Mouse (Mus musculus): ENCODE measurements at regions not wholly inside any gene's neighbourhood (a gene's known extent, or its start where the extent isn't known, plus 50 kb on each side); places are given as distances from the start of the nearest gene placed in this dataset.

- in situ Hi-C loops (cut with MboI, MseI) = no loop called here
These were observed 172.0 kb upstream of the Camk1g start for GRCm38 (mm10) chr1:193541934-193542580.

DNA sequence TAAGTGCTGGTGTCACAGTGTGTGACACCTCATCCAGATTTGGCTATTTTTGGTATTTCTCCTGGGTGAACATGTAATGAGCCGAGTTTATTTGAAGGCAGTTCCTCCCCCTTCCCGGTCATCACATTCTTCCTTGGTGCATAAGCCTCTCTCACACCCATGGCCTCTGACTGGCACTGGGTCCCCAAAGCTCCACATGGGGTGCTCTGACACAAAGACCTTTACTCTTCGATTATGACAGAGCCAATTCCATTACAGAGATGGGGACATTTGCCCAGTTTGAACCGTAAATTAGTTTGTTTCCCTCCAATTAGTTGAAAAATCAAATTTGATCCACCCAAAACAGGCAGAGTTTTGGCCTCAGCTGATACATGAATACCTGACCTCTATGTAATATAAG is 171.2 kb upstream of the Camk1g start:
- in situ Hi-C loops (cut with MboI, MseI) = no loop called here

- in situ Hi-C loops (cut with MboI, MseI) = no loop called here
These were observed 170.4 kb upstream of the Camk1g start for GRCm38 (mm10) chr1:193540486-193540885.

- in situ Hi-C loops (cut with MboI, MseI) = no loop called here
These were observed 169.2 kb upstream of the Camk1g start for GRCm38 (mm10) chr1:193539261-193539660.

GRCm38 (mm10) chr1:193538425-193538824 is 168.3 kb upstream of the Camk1g start:
- in situ Hi-C loops (cut with MboI, MseI) = no loop called here

DNA sequence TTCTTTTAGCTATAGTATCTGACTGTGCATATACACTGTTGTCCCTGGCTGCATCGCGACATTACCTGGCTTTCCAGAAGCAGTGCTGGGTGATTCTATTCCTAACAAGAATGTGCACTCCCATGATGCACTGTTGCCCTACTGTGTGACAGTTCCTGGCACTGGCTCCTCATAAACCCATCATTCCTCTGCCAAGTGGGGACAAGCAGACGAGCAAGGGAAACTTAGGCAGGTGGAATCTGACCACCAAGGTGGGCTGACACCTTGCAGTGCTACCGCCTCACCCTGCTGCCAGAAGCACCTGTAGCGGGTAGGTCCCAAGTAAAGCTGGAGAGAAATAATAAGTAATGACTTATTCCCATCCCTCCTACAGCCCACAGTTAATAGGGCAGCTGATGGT is 167.5 kb upstream of the Camk1g start:
- in situ Hi-C loops (cut with MboI, MseI) = no loop called here

DNA sequence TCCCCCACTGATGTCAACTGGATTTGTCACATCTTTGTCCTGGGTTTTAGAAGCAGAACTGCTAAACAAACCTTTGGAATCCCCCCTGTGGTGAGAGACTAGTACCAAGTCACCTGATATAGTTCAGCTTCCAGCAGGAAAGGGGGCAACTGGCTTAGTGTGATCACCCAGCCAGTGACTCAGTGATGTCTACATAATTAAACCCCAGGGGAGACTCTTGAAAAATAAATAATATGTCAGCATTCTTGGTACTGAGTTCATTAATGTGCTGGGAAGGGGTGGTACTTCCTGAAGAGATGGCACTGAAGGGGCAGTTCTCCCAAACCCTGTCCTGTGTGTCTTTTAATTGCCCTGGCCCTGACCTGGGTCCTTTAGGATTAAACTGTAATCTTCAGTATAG is 166.5 kb upstream of the Camk1g start:
- in situ Hi-C loops (cut with MboI, MseI) = no loop called here

- in situ Hi-C loops (cut with MboI, MseI) = no loop called here
These were observed 164.4 kb upstream of the Camk1g start for GRCm38 (mm10) chr1:193534449-193534848.

- in situ Hi-C loops (cut with MboI, MseI) = loop anchor here in 1 of 2 experiments (10.0 kb wide), 1 partner anchor 378 kb away; no protein-coding TSS in a partner anchor
These were observed 156.4 kb upstream of the Camk1g start for GRCm38 (mm10) chr1:193526501-193526900.

DNA sequence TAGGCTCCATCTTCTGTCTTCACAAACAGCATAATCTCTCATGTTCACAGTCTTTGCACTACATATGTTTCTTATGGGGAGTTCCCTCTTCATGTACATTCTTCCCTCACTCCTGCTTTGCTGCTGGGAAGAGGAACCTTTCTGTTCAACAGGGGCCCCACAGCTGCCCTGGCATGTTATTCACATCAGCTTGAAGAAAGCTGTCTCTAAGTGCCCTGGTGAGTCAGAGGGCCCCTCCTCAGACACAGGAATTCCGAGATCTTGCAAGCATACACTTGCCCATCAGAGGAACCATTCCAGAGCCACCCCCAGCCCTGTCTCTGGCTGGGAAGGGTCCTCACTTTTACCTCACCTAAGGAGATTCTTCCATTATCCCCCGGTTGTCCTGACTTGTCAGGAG is 151.9 kb upstream of the Camk1g start:
- in situ Hi-C loops (cut with MboI, MseI) = loop anchor here in 1 of 2 experiments (10.0 kb wide), 1 partner anchor 383 kb away; no protein-coding TSS in a partner anchor

GRCm38 (mm10) chr1:193518840-193519239 is 148.7 kb upstream of the Camk1g start:
- in situ Hi-C loops (cut with MboI, MseI) = no loop called here

DNA sequence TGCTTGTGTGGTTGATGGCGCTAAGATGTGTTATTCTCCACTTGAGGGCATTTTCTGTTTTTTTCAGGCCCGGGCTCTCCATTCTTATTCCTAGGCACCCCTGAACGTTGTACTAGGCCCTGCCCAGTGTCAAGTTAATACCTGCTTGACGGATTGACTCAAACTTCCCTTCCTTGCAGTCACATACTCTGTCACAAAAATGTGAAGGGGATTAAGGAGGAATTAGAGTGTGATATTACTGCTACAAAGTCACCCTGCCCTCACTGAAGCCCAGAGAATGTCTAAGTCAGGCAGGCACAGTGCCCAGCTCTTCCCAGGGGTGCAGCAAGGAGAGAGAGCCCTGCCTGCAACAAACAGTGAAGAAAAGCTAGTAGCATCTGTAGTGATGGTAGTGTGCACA is 147.9 kb upstream of the Camk1g start:
- in situ Hi-C loops (cut with MboI, MseI) = no loop called here

DNA sequence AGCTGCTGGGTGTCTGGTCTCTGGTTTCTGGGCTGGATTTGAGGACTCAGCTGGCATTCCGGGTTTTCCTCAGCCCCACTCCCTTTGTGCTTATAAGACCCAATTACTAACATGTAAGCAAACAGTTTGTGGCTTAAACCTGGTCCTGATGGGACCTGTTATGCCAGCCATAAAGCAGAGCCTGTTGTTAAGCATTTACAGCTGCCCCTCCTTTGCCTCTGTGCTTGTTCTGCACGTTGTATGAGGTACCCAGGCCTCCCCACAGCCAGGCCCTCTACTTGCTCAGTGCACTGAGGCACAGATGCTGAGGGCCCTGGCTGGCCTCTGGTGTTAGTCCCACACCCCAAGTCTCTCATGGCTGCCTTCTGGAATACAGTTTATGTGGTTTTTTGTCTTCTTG is 147.2 kb upstream of the Camk1g start:
- in situ Hi-C loops (cut with MboI, MseI) = no loop called here

- in situ Hi-C loops (cut with MboI, MseI) = no loop called here
These were observed 146.3 kb upstream of the Camk1g start for GRCm38 (mm10) chr1:193516395-193516794.

DNA sequence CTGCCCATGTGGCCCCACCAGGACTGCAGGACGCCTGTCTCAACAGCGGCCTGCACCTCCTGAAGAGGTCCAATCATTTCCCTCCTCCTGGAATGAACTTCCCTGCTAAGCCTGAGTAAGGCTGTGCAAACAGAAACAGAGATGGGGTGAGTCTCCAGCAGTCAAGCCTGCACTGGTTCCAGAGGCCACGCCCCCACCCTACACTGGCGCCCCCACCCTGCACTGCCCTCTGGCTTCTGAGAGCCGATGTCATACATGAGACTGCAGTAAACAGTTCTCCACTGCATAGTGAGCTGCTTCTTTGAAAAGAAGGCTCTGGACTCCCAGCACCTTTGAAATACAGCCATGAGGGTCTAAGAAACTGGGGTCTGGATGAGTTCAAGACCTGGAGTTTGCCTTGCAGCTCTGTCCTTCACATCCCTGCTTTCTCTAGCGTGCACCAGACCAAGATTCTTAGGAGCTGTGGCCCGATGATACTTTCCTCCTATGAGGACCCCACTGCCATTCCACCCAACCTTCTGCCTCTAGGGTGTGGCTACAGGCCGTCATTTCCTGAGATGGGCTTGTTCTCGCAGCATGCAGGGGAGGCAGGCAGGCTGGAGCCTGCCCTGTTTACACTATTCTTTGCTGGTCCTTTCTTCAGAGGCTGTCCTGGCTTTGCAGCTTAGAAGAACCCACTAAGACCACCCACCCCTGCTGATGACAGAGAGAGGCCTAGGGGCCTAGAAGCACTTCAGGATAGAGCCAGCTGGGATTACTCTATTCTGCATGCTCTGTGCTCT is 144.0 kb upstream of the Camk1g start:
- in situ Hi-C loops (cut with MboI, MseI) = no loop called here

DNA sequence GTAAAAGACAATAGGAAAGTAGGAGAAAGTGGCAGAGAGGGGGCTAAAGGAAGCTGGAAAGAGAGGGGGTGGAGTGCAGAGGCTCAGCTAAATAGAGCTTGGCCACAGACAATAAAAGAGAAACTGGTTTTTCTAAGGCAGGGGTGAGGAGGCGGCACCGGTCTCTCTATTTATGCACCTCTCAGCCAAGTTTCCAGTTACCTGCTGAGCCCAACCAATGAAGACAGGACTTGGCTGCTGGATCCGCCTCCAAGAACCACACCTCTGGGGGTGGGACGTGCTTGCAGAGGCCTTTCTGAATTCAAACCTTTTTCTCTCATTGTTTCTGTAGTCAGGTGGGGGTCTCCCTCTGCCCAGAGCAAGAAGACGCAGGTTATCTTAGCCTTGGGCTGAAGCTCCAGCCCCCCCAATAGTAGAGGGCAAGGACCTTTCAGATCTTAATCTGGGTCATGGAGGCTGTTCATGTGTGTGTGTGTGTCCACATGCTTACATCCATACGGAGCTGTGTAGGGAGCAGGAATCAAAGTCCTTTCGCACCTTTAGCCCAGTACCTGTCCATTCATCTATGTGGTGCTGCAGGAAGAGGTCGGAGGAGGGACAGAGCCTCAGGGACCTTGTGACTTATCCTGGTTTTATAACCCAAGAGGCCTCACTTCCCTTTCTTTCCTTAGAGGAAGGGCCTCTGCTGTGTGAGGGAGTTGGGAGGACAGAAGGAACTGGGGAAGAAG is 140.1 kb upstream of the Camk1g start:
- in situ Hi-C loops (cut with MboI, MseI) = no loop called here

GRCm38 (mm10) chr1:193508271-193508670 is 138.2 kb upstream of the Camk1g start:
- in situ Hi-C loops (cut with MboI, MseI) = no loop called here

GRCm38 (mm10) chr1:193506991-193507390 is 136.9 kb upstream of the Camk1g start:
- in situ Hi-C loops (cut with MboI, MseI) = no loop called here

- in situ Hi-C loops (cut with MboI, MseI) = no loop called here
These were observed 135.3 kb upstream of the Camk1g start for GRCm38 (mm10) chr1:193505381-193505780.

DNA sequence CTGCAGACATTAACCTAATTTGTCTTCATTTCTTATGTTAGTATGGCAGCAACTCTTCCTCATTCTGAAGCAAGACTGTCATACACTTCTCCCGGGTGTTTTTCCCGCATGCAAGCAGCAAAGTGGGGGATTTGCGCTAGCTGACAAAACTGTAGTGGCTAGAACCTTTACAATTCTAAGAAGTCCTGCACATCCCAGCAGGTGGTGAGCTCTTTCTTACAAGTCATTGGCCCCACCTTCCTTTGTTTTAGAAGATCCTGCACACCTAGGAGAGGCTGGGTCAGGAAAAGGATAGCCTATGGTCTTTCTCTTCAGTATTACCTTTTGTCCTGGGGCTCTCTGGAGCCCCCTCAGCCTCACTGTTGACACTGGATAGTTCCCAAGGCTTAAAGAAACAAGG is 134.5 kb upstream of the Camk1g start:
- in situ Hi-C loops (cut with MboI, MseI) = no loop called here

GRCm38 (mm10) chr1:193503624-193504325 is 133.7 kb upstream of the Camk1g start:
- in situ Hi-C loops (cut with MboI, MseI) = no loop called here

All from T-helper 17 cell (primary cell).